Mouse (Mus musculus): ENCODE results near the gene Edil3.
A peak's percentile ranks its signal among the peaks of the same experiment; 100 is the strongest.

Edil3 gene

GRCm38 (mm10) chr13:89256906-89257305 is 435.6 kb downstream of the Edil3 start:
- no peak for DNase-seq

- no peak for DNase-seq
Measured at GRCm38 (mm10) chr13:89286696-89287305, 465.5 kb downstream of the Edil3 start.

GRCm38 (mm10) chr13:89288201-89288600 is 466.9 kb downstream of the Edil3 start:
- no peak for DNase-seq

- DNase-seq: no peak
Measured at GRCm38 (mm10) chr13:89321155-89321554, 499.9 kb downstream of the Edil3 start.

GRCm38 (mm10) chr13:89324282-89324681 is 503.0 kb downstream of the Edil3 start:
- DNase-seq: no peak

- peak; percentile 37 for DNase-seq
Measured at GRCm38 (mm10) chr13:89334494-89334893, 513.2 kb downstream of the Edil3 start.

- DNase-seq: no peak
Measured at GRCm38 (mm10) chr13:89335908-89336579, 514.8 kb downstream of the Edil3 start.

- no peak for DNase-seq
Measured at GRCm38 (mm10) chr13:89339055-89339454, 517.8 kb downstream of the Edil3 start.

GRCm38 (mm10) chr13:89339776-89340175 is 518.5 kb downstream of the Edil3 start:
- no peak for DNase-seq

GRCm38 (mm10) chr13:89355234-89355633 is 534.0 kb downstream of the Edil3 start:
- no peak for DNase-seq

- DNase-seq: no peak
Measured at GRCm38 (mm10) chr13:89358407-89358806, 537.1 kb downstream of the Edil3 start.

GRCm38 (mm10) chr13:89362274-89362673 is 541.0 kb downstream of the Edil3 start:
- no peak for DNase-seq

- DNase-seq: no peak
Measured at GRCm38 (mm10) chr13:89371253-89371652, 550.0 kb downstream of the Edil3 start.

GRCm38 (mm10) chr13:89371656-89372240 is 550.5 kb downstream of the Edil3 start:
- DNase-seq: no peak
